Mouse (Mus musculus) brain, embryonic 14.5 days (tissue): ENCODE measurements around the gene Edar.

Experiments
- CTCF ChIP-seq: fragments of 200-500 bp; IDR thresholded peaks from 2 replicates; pipeline ENCODE4 v1.5.1; 2012; ENCODE audit warnings: inconsistent platforms, mild to moderate bottlenecking, moderate library complexity, borderline replicate concordance; ENCODE audit not compliant: insufficient read depth, insufficient read length; ENCODE audit errors: extremely low read depth
- POLR2A ChIP-seq: fragments of 200-500 bp; IDR thresholded peaks from 2 replicates; pipeline ENCODE4 v1.6.1; 2012; ENCODE audit warnings: mild to moderate bottlenecking, inconsistent platforms, borderline replicate concordance; ENCODE audit not compliant: poor library complexity, insufficient read depth, insufficient read length, severe bottlenecking; ENCODE audit errors: extremely low read depth

DNA sequence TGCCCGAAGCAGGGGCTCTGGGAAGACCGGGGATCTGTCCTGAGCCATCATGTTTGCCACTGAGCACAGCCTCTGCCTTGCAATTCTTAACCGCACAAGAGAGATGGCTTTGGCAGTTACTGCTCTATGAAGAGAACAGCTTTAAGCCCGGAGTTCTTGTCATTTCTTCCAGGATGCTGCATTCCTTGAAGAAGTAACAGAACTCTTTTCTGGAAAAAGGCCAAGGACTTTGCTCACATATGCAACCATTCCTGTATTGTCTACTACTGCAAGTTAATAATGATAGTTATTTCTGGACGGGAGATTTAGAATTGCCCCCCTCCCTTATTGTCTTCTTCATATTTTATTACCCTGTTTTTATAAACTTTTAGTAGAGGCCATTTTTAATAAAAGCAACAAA lies 30.8 kb downstream of the Edar start:
- TF ChIP-seq CTCF, result no peak
- TF ChIP-seq POLR2A, result no peak
